Mouse (Mus musculus) lung, adult 2 months (tissue): Measurements from ENCODE around the gene Rsad2.

Source experiments
- CTCF ChIP-seq: fragments of 200-500 bp; IDR thresholded peaks from 2 replicates; pipeline ENCODE4 v1.5.1; 2011; ENCODE audit warnings: mild to moderate bottlenecking, low read length, control low read depth; ENCODE audit not compliant: insufficient read depth
- POLR2A ChIP-seq: fragments of 200-500 bp; IDR thresholded peaks from 2 replicates; pipeline ENCODE4 v1.6.1; 2011; ENCODE audit warnings: low read depth, mild to moderate bottlenecking, control low read depth, low read length, borderline replicate concordance; ENCODE audit errors: extremely low read depth

- TF ChIP-seq POLR2A = no peak
- peak; percentile 27; the same call in 1 of the 2 replicates for TF ChIP-seq CTCF
These were observed 31.8 kb upstream of the Rsad2 start for GRCm38 (mm10) chr12:26487874-26488616.
